Mouse (Mus musculus): Measurements from ENCODE around the gene H2afx.
"Not testable (repeated sequence)": the region's sequence is repeated elsewhere in the genome, so short reads cannot be mapped to it uniquely, and the experiment has no call there.

GRCm38 (mm10) chr9:44323656-44324055, 10.8 kb upstream of the H2afx start:
- not testable (repeated sequence) for TF ChIP-seq CTCF (IDR thresholded peaks at IDR 0.05; ENCODE audit: control insufficient read depth, insufficient read depth, insufficient read length); FOSL1 (IDR thresholded peaks at IDR 0.05; ENCODE audit: insufficient read depth, low read length, poor library complexity, severe bottlenecking); MYOG (IDR thresholded peaks at IDR 0.05; ENCODE audit: control insufficient read depth, extremely low read depth, insufficient read length)

Measured in C2C12 (cell line).